Mouse (Mus musculus): ENCODE data around the gene Hsbp1. TPM values are rescaled to one million over a fixed set of nuclear protein-coding genes. Genes with fewer than 3 reads are reported as not detected.
A peak's percentile ranks its signal among the peaks of the same experiment; 100 is the strongest.

Gene Hsbp1
- polyA plus RNA-seq, 1 experiment = 78.0 TPM

- H3K27ac ChIP-seq (ENCODE audit: control insufficient read depth, insufficient read depth, low read depth, low read length, poor library complexity) = peak within 1 kb of the TSS; percentile 93
- WGBS = under 1% methylated on average over 43 of the region's 44 CpGs
- peaks cover 2% of the 10 kb centered on the region for H3K4me1 ChIP-seq (ENCODE audit: control insufficient read depth, insufficient read depth, low read length)
- TF ChIP-seq POLR2A (IDR thresholded peaks at IDR 0.05; ENCODE audit: borderline replicate concordance, control insufficient read depth, low read depth, low read length) (peak; percentile 82; the same call in 1 of the 2 replicates), CTCF (IDR thresholded peaks at IDR 0.05; ENCODE audit: control insufficient read depth, insufficient read depth, low read length) (no peak)
- H3K4me3 ChIP-seq (replicated peaks; ENCODE audit: control insufficient read depth, low read depth, low read length) = peak within 1 kb of the TSS; percentile 82
Measured at GRCm38 (mm10) chr8:119394524-119395026, 50.3 kb downstream of the Hsbp1 start, which contains the start of gene Mlycd. Gene Mlycd, plus strand, starts transcription at chr8:119394878.

DNA sequence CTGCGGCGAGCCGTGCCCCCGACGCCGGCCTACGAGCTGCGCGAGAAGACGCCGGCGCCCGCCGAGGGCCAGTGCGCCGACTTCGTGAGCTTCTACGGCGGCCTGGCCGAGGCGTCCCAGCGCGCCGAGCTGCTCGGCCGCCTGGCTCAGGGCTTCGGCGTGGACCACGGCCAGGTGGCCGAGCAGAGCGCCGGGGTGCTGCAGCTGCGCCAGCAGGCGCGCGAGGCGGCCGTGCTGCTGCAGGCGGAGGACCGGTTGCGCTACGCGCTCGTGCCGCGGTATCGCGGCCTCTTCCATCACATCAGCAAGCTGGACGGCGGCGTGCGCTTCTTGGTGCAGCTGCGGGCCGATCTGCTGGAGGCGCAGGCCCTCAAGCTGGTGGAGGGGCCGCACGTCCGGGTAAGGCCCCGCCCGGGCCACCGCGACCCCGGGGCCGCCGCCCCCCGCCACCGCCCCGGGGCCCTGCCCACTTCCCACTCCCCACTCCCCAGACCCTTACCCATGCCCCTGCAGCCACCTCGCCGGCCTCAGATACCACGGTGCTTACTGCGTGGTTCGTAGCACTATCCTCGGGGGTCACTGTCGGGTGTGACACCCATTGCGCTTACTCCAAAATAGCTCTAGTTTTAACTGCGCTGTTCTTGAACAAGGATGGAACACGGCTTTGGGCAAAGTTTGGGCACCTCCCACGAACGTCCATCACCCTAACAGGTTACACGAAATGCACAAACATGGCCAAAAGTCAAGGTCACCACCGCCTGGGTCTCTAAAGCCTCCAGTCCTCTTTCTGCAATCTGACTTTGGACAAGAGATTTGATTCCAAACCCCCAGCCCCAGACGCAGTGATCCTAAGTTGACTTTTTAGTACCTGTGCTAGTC is 51.0 kb downstream of the Hsbp1 start:
- Histone ChIP-seq H3K4me3 (replicated peaks; ENCODE audit: control insufficient read depth, low read depth, low read length) (peak overlapping the region; percentile 71), H3K27ac (ENCODE audit: control insufficient read depth, insufficient read depth, low read depth, low read length, poor library complexity) (peak overlapping the region; percentile 93), H3K4me1 (ENCODE audit: control insufficient read depth, insufficient read depth, low read length) (peaks cover 2% of the 10 kb centered on the region)
- 7% methylated on average over 83 of the region's 83 CpGs for WGBS
- TF ChIP-seq CTCF (IDR thresholded peaks at IDR 0.05; ENCODE audit: control insufficient read depth, insufficient read depth, low read length) (no peak), POLR2A (IDR thresholded peaks at IDR 0.05; ENCODE audit: borderline replicate concordance, control insufficient read depth, low read depth, low read length) (no peak)

Other genes starting within 250 kb of the Hsbp1 start
- gene Mlycd, start 50.4 kb downstream of the Hsbp1 start, polyA plus RNA-seq (2011; ENCODE audit: insufficient read depth, insufficient read length, low replicate concordance, missing spikeins) = 4.7 and 5.9 TPM in 2 replicates
- 5.5 and 6.5 TPM in 2 replicates for gene Osgin1, start 89.6 kb downstream of the Hsbp1 start, polyA plus RNA-seq (2011; ENCODE audit: insufficient read depth, insufficient read length, low replicate concordance, missing spikeins)
- 0.49 TPM in 1 of 2 replicates, not detected in the other for gene Necab2, start 102.2 kb downstream of the Hsbp1 start, polyA plus RNA-seq (2011; ENCODE audit: insufficient read depth, insufficient read length, low replicate concordance, missing spikeins)
- gene Slc38a8, start 157.2 kb downstream of the Hsbp1 start, polyA plus RNA-seq (2011; ENCODE audit: insufficient read depth, insufficient read length, low replicate concordance, missing spikeins) = not detected in 2 replicates
- 19.7 and 35.3 TPM in 2 replicates for gene Mbtps1, start 214.2 kb downstream of the Hsbp1 start, polyA plus RNA-seq (2011; ENCODE audit: insufficient read depth, insufficient read length, low replicate concordance, missing spikeins)
- 14.5 and 22.2 TPM in 2 replicates for gene Hsdl1, start 230.7 kb downstream of the Hsbp1 start, polyA plus RNA-seq (2011; ENCODE audit: insufficient read depth, insufficient read length, low replicate concordance, missing spikeins)
- gene Dnaaf1, start 230.7 kb downstream of the Hsbp1 start, polyA plus RNA-seq (2011; ENCODE audit: insufficient read depth, insufficient read length, low replicate concordance, missing spikeins) = 0.34 and 0.70 TPM in 2 replicates